Mouse (Mus musculus): ENCODE measurements around the gene Zhx3. TPM values are rescaled to one million over a fixed set of nuclear protein-coding genes. Genes with fewer than 3 reads are reported as not detected.

The Zhx3 gene
- polyA plus RNA-seq, 1 experiment, result 26.2 TPM

DNA sequence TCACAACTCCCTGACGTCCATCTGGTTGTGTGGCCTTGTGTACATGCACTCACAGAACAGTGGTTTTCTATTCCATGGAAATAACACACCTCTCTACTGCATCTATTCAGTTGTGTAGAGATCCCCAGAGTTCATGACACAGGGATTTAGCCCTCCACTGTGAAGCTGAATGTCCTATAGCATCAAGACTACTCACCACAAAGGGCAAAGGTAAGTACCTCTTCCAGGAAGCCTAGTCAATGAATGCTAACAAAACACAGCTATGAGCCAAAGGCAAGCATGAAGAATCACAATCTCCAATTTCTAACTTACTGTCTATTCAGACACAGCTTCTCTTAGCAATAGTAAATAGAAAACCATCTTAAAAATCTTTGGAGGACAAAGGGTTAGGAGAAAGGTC is 25.1 kb downstream of the Zhx3 start:
- 72% methylated on average over 1 of the region's 1 CpGs for WGBS
- no peak for TF ChIP-seq POLR2A (IDR thresholded peaks at IDR 0.05; ENCODE audit: borderline replicate concordance, insufficient read depth, low read length)
- TF ChIP-seq CTCF (IDR thresholded peaks at IDR 0.05; ENCODE audit: borderline replicate concordance, insufficient read depth, low read depth, low read length), result no peak
- Histone ChIP-seq H3K4me1 (ENCODE audit: control insufficient read depth, insufficient read depth, low read length) (peaks cover 14% of the 10 kb centered on the region), H3K27me3 (ENCODE audit: control insufficient read depth, insufficient read depth, low read length) (no peaks in the 10 kb centered on the region), H3K27ac (ENCODE audit: insufficient read depth, low read length) (no peak overlapping the region), H3K4me3 (replicated peaks; ENCODE audit: insufficient read depth, low read depth, low read length) (no peak overlapping the region)
- no peak for DNase-seq

DNA sequence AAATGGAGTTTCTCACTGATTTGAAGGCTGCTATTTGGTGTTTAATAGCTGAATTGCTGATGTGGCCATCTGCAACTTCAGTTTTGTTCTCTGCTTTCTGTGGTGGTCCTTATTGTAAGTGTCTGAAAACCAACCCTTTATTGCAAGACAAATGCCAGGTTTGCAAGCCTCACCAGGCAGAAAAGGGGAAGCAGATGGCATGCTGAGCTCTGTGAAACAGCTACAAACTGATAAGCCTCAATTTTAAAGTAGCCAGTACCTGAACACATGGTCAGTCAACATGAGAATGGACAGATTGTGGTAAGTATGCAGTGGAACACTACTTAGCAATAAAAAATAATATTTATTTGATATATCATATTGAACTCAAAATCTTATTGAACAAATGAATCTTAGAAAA is 32.0 kb downstream of the Zhx3 start:
- Histone ChIP-seq H3K27ac (ENCODE audit: insufficient read depth, low read length) (peak overlapping the region; percentile 40; the same call in 1 of the 2 replicates), H3K4me3 (replicated peaks; ENCODE audit: insufficient read depth, low read depth, low read length) (no peak overlapping the region), H3K27me3 (ENCODE audit: control insufficient read depth, insufficient read depth, low read length) (no peaks in the 10 kb centered on the region), H3K4me1 (ENCODE audit: control insufficient read depth, insufficient read depth, low read length) (no peaks in the 10 kb centered on the region; the same call in 1 of the 2 replicates)
- DNase-seq, result no peak
- no peak for TF ChIP-seq CTCF (IDR thresholded peaks at IDR 0.05; ENCODE audit: borderline replicate concordance, insufficient read depth, low read depth, low read length)

- no peak overlapping the region for H3K4me3 ChIP-seq (replicated peaks; ENCODE audit: insufficient read depth, low read depth, low read length)
- TF ChIP-seq CTCF (IDR thresholded peaks at IDR 0.05; ENCODE audit: borderline replicate concordance, insufficient read depth, low read depth, low read length), result no peak
- TF ChIP-seq POLR2A (IDR thresholded peaks at IDR 0.05; ENCODE audit: borderline replicate concordance, insufficient read depth, low read length), result no peak
- H3K4me1 ChIP-seq (ENCODE audit: control insufficient read depth, insufficient read depth, low read length), result peaks cover 13% of the 10 kb centered on the region; the same call in 1 of the 2 replicates
- H3K27me3 ChIP-seq (ENCODE audit: control insufficient read depth, insufficient read depth, low read length), result no peaks in the 10 kb centered on the region
- no peak overlapping the region for H3K27ac ChIP-seq (ENCODE audit: insufficient read depth, low read length)
- DNase-seq, result peak in 1 of 2 experiments; percentile 30
- WGBS, result 84% methylated on average over 1 of the region's 1 CpGs
These were observed 62.0 kb downstream of the Zhx3 start for GRCm38 (mm10) chr2:160810802-160811201.

GRCm38 (mm10) chr2:160810376-160810775 is 62.4 kb downstream of the Zhx3 start:
- Histone ChIP-seq H3K4me3 (replicated peaks; ENCODE audit: insufficient read depth, low read depth, low read length) (no peak overlapping the region), H3K4me1 (ENCODE audit: control insufficient read depth, insufficient read depth, low read length) (peaks cover 13% of the 10 kb centered on the region; the same call in 1 of the 2 replicates), H3K27me3 (ENCODE audit: control insufficient read depth, insufficient read depth, low read length) (no peaks in the 10 kb centered on the region), H3K27ac (ENCODE audit: insufficient read depth, low read length) (0 out of 2 replicates have a peak overlapping the region, but pooled peaks have one; percentile 52)
- no peak for DNase-seq
- TF ChIP-seq POLR2A (IDR thresholded peaks at IDR 0.05; ENCODE audit: borderline replicate concordance, insufficient read depth, low read length) (no peak), CTCF (IDR thresholded peaks at IDR 0.05; ENCODE audit: borderline replicate concordance, insufficient read depth, low read depth, low read length) (no peak)

DNA sequence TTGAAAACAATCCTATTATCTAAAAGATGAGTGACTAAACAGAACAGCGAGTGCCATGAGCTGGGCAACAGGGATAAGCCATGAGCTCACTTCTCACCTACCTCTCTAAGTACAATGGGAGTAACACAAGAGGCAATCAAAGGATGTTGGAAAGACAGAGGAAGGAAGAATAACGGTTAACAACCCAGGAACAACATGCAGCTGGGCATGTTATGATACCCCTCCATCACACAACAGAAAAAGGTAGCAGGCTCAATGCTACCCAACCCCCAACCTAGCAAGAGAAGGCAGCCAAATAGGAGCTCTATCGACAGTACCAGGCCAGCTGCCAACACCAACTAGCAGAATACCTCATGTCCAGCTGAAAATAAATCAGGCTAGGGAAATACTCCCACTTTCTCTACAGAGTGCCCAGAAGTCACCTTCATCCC is 66.7 kb downstream of the Zhx3 start:
- TF ChIP-seq CTCF (IDR thresholded peaks at IDR 0.05; ENCODE audit: borderline replicate concordance, insufficient read depth, low read depth, low read length) (no peak), POLR2A (IDR thresholded peaks at IDR 0.05; ENCODE audit: borderline replicate concordance, insufficient read depth, low read length) (no peak)
- Histone ChIP-seq H3K27me3 (ENCODE audit: control insufficient read depth, insufficient read depth, low read length) (no peaks in the 10 kb centered on the region), H3K27ac (ENCODE audit: insufficient read depth, low read length) (no peak overlapping the region; the same call in 1 of the 2 replicates), H3K4me1 (ENCODE audit: control insufficient read depth, insufficient read depth, low read length) (peaks cover 17% of the 10 kb centered on the region), H3K4me3 (replicated peaks; ENCODE audit: insufficient read depth, low read depth, low read length) (no peak overlapping the region)
- peak; percentile 43 to 52 for DNase-seq
- WGBS, result 40% methylated on average over 3 of the region's 3 CpGs

GRCm38 (mm10) chr2:160804794-160805527 is 67.8 kb downstream of the Zhx3 start:
- H3K4me1 ChIP-seq (ENCODE audit: control insufficient read depth, insufficient read depth, low read length), result peaks cover 11% of the 10 kb centered on the region
- no peaks in the 10 kb centered on the region for H3K27me3 ChIP-seq (ENCODE audit: control insufficient read depth, insufficient read depth, low read length)
- H3K27ac ChIP-seq (ENCODE audit: insufficient read depth, low read length), result no peak overlapping the region; the same call in 1 of the 2 replicates
- DNase-seq, result peak in 1 of 2 experiments; percentile 35
- 58% methylated on average over 4 of the region's 4 CpGs for WGBS
- no peak overlapping the region for H3K4me3 ChIP-seq (replicated peaks; ENCODE audit: insufficient read depth, low read depth, low read length)
- TF ChIP-seq CTCF (IDR thresholded peaks at IDR 0.05; ENCODE audit: borderline replicate concordance, insufficient read depth, low read depth, low read length) (no peak), POLR2A (IDR thresholded peaks at IDR 0.05; ENCODE audit: borderline replicate concordance, insufficient read depth, low read length) (no peak)

- TF ChIP-seq CTCF (IDR thresholded peaks at IDR 0.05; ENCODE audit: borderline replicate concordance, insufficient read depth, low read depth, low read length), result no peak
- TF ChIP-seq POLR2A (IDR thresholded peaks at IDR 0.05; ENCODE audit: borderline replicate concordance, insufficient read depth, low read length), result no peak
- H3K4me3 ChIP-seq (replicated peaks; ENCODE audit: insufficient read depth, low read depth, low read length), result no peak overlapping the region
- 80% methylated on average over 3 of the region's 3 CpGs for WGBS
- DNase-seq, result no peak
- H3K4me1 ChIP-seq (ENCODE audit: control insufficient read depth, insufficient read depth, low read length), result peaks cover 17% of the 10 kb centered on the region
- H3K27me3 ChIP-seq (ENCODE audit: control insufficient read depth, insufficient read depth, low read length), result no peaks in the 10 kb centered on the region
- no peak overlapping the region for H3K27ac ChIP-seq (ENCODE audit: insufficient read depth, low read length)
These were observed 70.5 kb downstream of the Zhx3 start for GRCm38 (mm10) chr2:160802326-160802725.

DNA sequence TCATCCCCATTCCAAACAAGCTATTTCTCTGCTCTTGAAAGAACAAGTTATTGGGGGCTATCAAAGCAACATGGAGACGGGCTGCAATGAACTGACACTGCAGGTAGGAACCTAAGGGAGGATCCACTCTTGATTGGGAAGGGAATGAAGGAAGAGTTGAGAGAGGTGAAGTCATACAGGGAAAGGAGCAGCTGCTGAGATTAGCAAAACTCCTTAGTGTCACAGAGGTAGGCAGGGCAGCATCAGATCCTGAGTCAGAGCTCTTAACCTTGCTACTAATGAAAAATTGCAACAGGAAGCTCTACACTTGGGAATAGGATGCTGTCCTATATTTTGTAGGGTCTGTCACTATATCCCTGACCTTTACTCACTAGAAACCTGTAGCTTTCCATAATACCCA is 71.8 kb downstream of the Zhx3 start:
- H3K4me1 ChIP-seq (ENCODE audit: control insufficient read depth, insufficient read depth, low read length), result peaks cover 16% of the 10 kb centered on the region
- 98% methylated on average over 1 of the region's 1 CpGs for WGBS
- TF ChIP-seq POLR2A (IDR thresholded peaks at IDR 0.05; ENCODE audit: borderline replicate concordance, insufficient read depth, low read length) (no peak), CTCF (IDR thresholded peaks at IDR 0.05; ENCODE audit: borderline replicate concordance, insufficient read depth, low read depth, low read length) (no peak)
- H3K27me3 ChIP-seq (ENCODE audit: control insufficient read depth, insufficient read depth, low read length), result no peaks in the 10 kb centered on the region
- no peak overlapping the region for H3K4me3 ChIP-seq (replicated peaks; ENCODE audit: insufficient read depth, low read depth, low read length)
- no peak overlapping the region for H3K27ac ChIP-seq (ENCODE audit: insufficient read depth, low read length)
- DNase-seq, result no peak
